Mouse (Mus musculus) CH12.LX (cell line): ENCODE measurements around the gene Utp18. TPM values are rescaled to one million over a fixed set of nuclear protein-coding genes. Genes with fewer than 3 reads are reported as not detected.
"Not testable (repeated sequence)": the region's sequence is repeated elsewhere in the genome, so short reads cannot be mapped to it uniquely, and the experiment has no call there.

Experiments used
- DNase-seq: peaks from one replicate; pipeline ENCODE4 v3.0.0-alpha.2; 2013; ENCODE audit errors: extremely low read depth
- H3K27ac ChIP-seq: 2 replicates; pipeline ENCODE4 v1.5.1; 2012; ENCODE audit warnings: low read depth, mild to moderate bottlenecking, control low read depth, moderate library complexity; ENCODE audit not compliant: insufficient read depth
- H3K27me3 ChIP-seq: replicated peaks from 2 replicates; pipeline ENCODE3; 2012; ENCODE audit warnings: inconsistent platforms
- H3K36me3 ChIP-seq, 2 experiments: replicated peaks in 1 of 2; 2 replicates each; pipeline versions ENCODE3 to v1.6.1; 2012; ENCODE audit warnings: inconsistent platforms in 1 of 2, low read length in 1 of 2, mild to moderate bottlenecking in 1 of 2, mixed read lengths in 1 of 2, moderate library complexity in 1 of 2; ENCODE audit not compliant: control insufficient read depth in 1 of 2, insufficient read depth in 1 of 2
- H3K4me1 ChIP-seq, 2 experiments: 2 replicates each; pipeline ENCODE4 v1.6.1; 2012; ENCODE audit warnings: inconsistent platforms in 1 of 2, moderate library complexity in 1 of 2; ENCODE audit not compliant: insufficient read depth in 2 of 2, control insufficient read depth in 1 of 2
- H3K4me2 ChIP-seq: 2 replicates; pipeline ENCODE4 v1.6.1; 2012; ENCODE audit warnings: low read depth, mild to moderate bottlenecking, control low read depth; ENCODE audit not compliant: poor library complexity, insufficient read depth, severe bottlenecking
- H3K4me3 ChIP-seq, 3 experiments: fragments of 150-350 bp in 1 of 3; sonication (generic) in 1 of 3; replicated peaks in 1 of 3; 2 replicates each; pipeline versions ENCODE3 to v1.5.1; 2011 to 2012; ENCODE audit warnings: low read depth in 2 of 3, low read length in 2 of 3, mild to moderate bottlenecking in 2 of 3, moderate library complexity in 2 of 3, control low read depth in 1 of 3, improper control_type of control experiment in 1 of 3, inconsistent platforms in 1 of 3, mixed read lengths in 1 of 3; ENCODE audit not compliant: poor library complexity in 1 of 3
- H3K79me2 ChIP-seq: replicated peaks from 2 replicates; pipeline ENCODE4 v1.6.1; 2012; ENCODE audit warnings: mild to moderate bottlenecking, moderate library complexity; ENCODE audit not compliant: control insufficient read depth, poor library complexity, insufficient read depth, severe bottlenecking; ENCODE audit errors: extremely low read depth
- H3K9ac ChIP-seq: 2 replicates; pipeline ENCODE4 v1.6.1; 2012; ENCODE audit warnings: low read depth, mild to moderate bottlenecking, control low read depth, moderate library complexity; ENCODE audit not compliant: insufficient read depth
- H3K9me3 ChIP-seq: replicated peaks from 2 replicates; pipeline ENCODE3; 2012; ENCODE audit warnings: low read length, inconsistent platforms, mixed read lengths
- CHD1 ChIP-seq: IDR thresholded peaks from 2 replicates; pipeline ENCODE4 v1.6.1; 2012; ENCODE audit warnings: low read depth, low read length, improper control_type of control experiment, inconsistent platforms
- CHD2 ChIP-seq: IDR thresholded peaks from 2 replicates; pipeline ENCODE4 v1.6.1; 2011; ENCODE audit warnings: low read length, improper control_type of control experiment
- CTCF ChIP-seq, 2 experiments: IDR thresholded peaks in 1 of 2; conservative IDR thresholded peaks in 1 of 2; 2 replicates each; pipeline ENCODE4 v1.5.1; 2011 to 2012; ENCODE audit warnings: low read depth in 2 of 2, low read length in 2 of 2, improper control_type of control experiment in 1 of 2, inconsistent platforms in 1 of 2, mild to moderate bottlenecking in 1 of 2, moderate library complexity in 1 of 2
- E2F4 ChIP-seq: IDR thresholded peaks from 2 replicates; pipeline ENCODE4 v1.6.1; 2011; ENCODE audit warnings: low read depth, low read length, improper control_type of control experiment; ENCODE audit not compliant: insufficient replicate concordance
- ELF1 ChIP-seq: IDR thresholded peaks from 2 replicates; pipeline ENCODE4 v1.6.1; 2014; ENCODE audit warnings: low read depth, mild to moderate bottlenecking, inconsistent platforms, low read length, improper control_type of control experiment
- EP300 ChIP-seq: IDR thresholded peaks from 2 replicates; pipeline ENCODE4 v1.6.1; 2011; ENCODE audit warnings: low read length, improper control_type of control experiment
- ETS1 ChIP-seq: conservative IDR thresholded peaks from 2 replicates; pipeline ENCODE4 v1.6.1; 2012; ENCODE audit warnings: low read depth, mild to moderate bottlenecking, inconsistent platforms, low read length, improper control_type of control experiment, moderate library complexity
- GABPA ChIP-seq: IDR thresholded peaks from 2 replicates; pipeline ENCODE4 v1.6.1; 2012; ENCODE audit warnings: low read depth, low read length, improper control_type of control experiment, inconsistent platforms; ENCODE audit not compliant: insufficient replicate concordance
- HCFC1 ChIP-seq: IDR thresholded peaks from 2 replicates; pipeline ENCODE4 v1.6.1; 2012; ENCODE audit warnings: low read depth, mild to moderate bottlenecking, inconsistent platforms, low read length, improper control_type of control experiment
- JUN ChIP-seq: IDR thresholded peaks from 2 replicates; pipeline ENCODE4 v1.6.1; 2011; ENCODE audit warnings: low read depth, mild to moderate bottlenecking, low read length, improper control_type of control experiment, moderate library complexity; ENCODE audit not compliant: insufficient read depth
- JUND ChIP-seq: conservative IDR thresholded peaks from 2 replicates; pipeline ENCODE4 v1.6.1; 2011; ENCODE audit warnings: low read depth, low read length, improper control_type of control experiment
- MAFK ChIP-seq: IDR thresholded peaks from 2 replicates; pipeline ENCODE4 v1.6.1; 2011; ENCODE audit warnings: low read length, improper control_type of control experiment; ENCODE audit not compliant: insufficient replicate concordance
- MAX ChIP-seq: IDR thresholded peaks from 2 replicates; pipeline ENCODE4 v1.6.1; 2011; ENCODE audit warnings: low read length, improper control_type of control experiment
- MAZ ChIP-seq: IDR thresholded peaks from 2 replicates; pipeline ENCODE4 v1.6.1; 2012; ENCODE audit warnings: low read depth, mild to moderate bottlenecking, inconsistent platforms, low read length, improper control_type of control experiment, moderate library complexity
- MXI1 ChIP-seq: IDR thresholded peaks from 2 replicates; pipeline ENCODE4 v1.6.1; 2011; ENCODE audit warnings: mild to moderate bottlenecking, low read depth, low read length, improper control_type of control experiment
- NELFE ChIP-seq: IDR thresholded peaks from 2 replicates; pipeline ENCODE4 v1.6.1; 2011; ENCODE audit warnings: low read depth, low read length, improper control_type of control experiment
- PAX5 ChIP-seq: IDR thresholded peaks from 2 replicates; pipeline ENCODE4 v1.6.1; 2012; ENCODE audit warnings: low read length, inconsistent platforms, mixed read lengths
- POLR2A ChIP-seq: IDR thresholded peaks from 2 replicates; pipeline ENCODE4 v1.6.1; 2011; ENCODE audit warnings: low read depth, mild to moderate bottlenecking, improper control_type of control experiment, low read length
- RAD21 ChIP-seq: IDR thresholded peaks from 2 replicates; pipeline ENCODE4 v1.6.1; 2011; ENCODE audit warnings: low read depth, mild to moderate bottlenecking, low read length, improper control_type of control experiment, moderate library complexity
- SIN3A ChIP-seq: IDR thresholded peaks from 2 replicates; pipeline ENCODE4 v1.6.1; 2012; ENCODE audit warnings: low read length, improper control_type of control experiment, inconsistent platforms
- SMC3 ChIP-seq: IDR thresholded peaks from 2 replicates; pipeline ENCODE4 v1.6.1; 2011; ENCODE audit warnings: low read depth, low read length, improper control_type of control experiment
- TBP ChIP-seq: conservative IDR thresholded peaks from 2 replicates; pipeline ENCODE4 v1.6.1; 2011; ENCODE audit warnings: low read depth, low read length, improper control_type of control experiment
- TCF12 ChIP-seq: IDR thresholded peaks from 2 replicates; pipeline ENCODE4 v1.6.1; 2014; ENCODE audit warnings: low read depth, mild to moderate bottlenecking, inconsistent platforms, low read length, improper control_type of control experiment
- USF2 ChIP-seq: conservative IDR thresholded peaks from 2 replicates; pipeline ENCODE4 v1.6.1; 2011; ENCODE audit warnings: low read depth, low read length, improper control_type of control experiment
- ZC3H11A ChIP-seq: IDR thresholded peaks from 2 replicates; pipeline ENCODE4 v1.6.1; 2012; ENCODE audit warnings: low read depth, mild to moderate bottlenecking, inconsistent platforms, low read length, improper control_type of control experiment
- ZNF384 ChIP-seq: IDR thresholded peaks from 2 replicates; pipeline ENCODE4 v1.6.1; 2012; ENCODE audit warnings: low read depth, low read length, improper control_type of control experiment, inconsistent platforms
- dilution Hi-C: fragments of 300-500 bp; cut with MboI; formaldehyde crosslinking; loops from 2 replicates; pipeline ENCODE4 v1.14.3; 2020; ENCODE audit warnings: low sequenced_read_pairs; ENCODE audit not compliant: extremely low pct_unique_long_range_greater_than_20kb, extremely low pct_ligation_motif_present
- in situ Hi-C: fragments of 300-500 bp; cut with MboI; formaldehyde crosslinking; loops from 3 replicates; pipeline ENCODE4 v1.14.3; 2019; ENCODE audit warnings: low sequenced_read_pairs, low pct_ligation_motif_present, low pct_unique_long_range_greater_than_20kb, mixed read lengths
- polyA plus RNA-seq: library from polyadenylated mRNA; unstranded; fragments of >175 nt; gene quantifications from 2 replicates; pipeline ENCODE4 v1.2.1, GENCODE M21; 2012; ENCODE audit warnings: low read depth; ENCODE audit not compliant: insufficient read length
- total RNA-seq, 2 experiments: library from RNA; depleted of rRNA; stranded (reverse); fragments of 300-350 nt in 1 of 2; fragments of >200 nt in 1 of 2; gene quantifications; 2 replicates each; pipeline ENCODE4 v1.2.3; 2012 to 2014

Utp18 gene
- total and polyA plus RNA-seq, 3 experiments, result 61.8 to 132 (median 93.9) TPM

GRCm38 (mm10) chr11:93929106-93929505 is 43.5 kb upstream of the Utp18 start:
- DNase-seq, result no peak
- Histone ChIP-seq H3K4me3 (no peak overlapping the region), H3K36me3 (peaks cover 54 to 85% of the 10 kb centered on the region in 2 experiments), H3K27ac (no peak overlapping the region)
- in situ Hi-C loops, result no loop called here
- TF ChIP-seq SMC3, result peak; percentile 6; the same call in 1 of the 2 replicates
- TF ChIP-seq CTCF (conservative IDR thresholded peaks at IDR 0.05 in 1 of 2, IDR thresholded peaks at IDR 0.05 in 1 of 2; ENCODE audit: low read depth in 2 of 2, low read length in 2 of 2), result peak in 1 of 2 experiments; percentile 45; a peak in 2 of 4 replicates
- TF ChIP-seq CHD2, result no peak
- TF ChIP-seq, all 38 proteins: peak for 2
- H3K4me2 ChIP-seq, result no peak overlapping the region
- dilution Hi-C loops, result no loop called here
- no peaks in the 10 kb centered on the region for H3K4me1 ChIP-seq
- no peaks in the 10 kb centered on the region for H3K79me2 ChIP-seq
- H3K9me3 ChIP-seq, result no peaks in the 10 kb centered on the region
- no peaks in the 10 kb centered on the region for H3K27me3 ChIP-seq
- H3K9ac ChIP-seq, result no peak overlapping the region

GRCm38 (mm10) chr11:93915019-93915418 is 29.5 kb upstream of the Utp18 start:
- peaks cover 50 to 90% of the 10 kb centered on the region in 2 experiments for H3K36me3 ChIP-seq
- H3K79me2 ChIP-seq, result not testable (repeated sequence)

GRCm38 (mm10) chr11:93911603-93912002 is 26.0 kb upstream of the Utp18 start:
- H3K4me2 ChIP-seq, result peak overlapping the region; percentile 36; the same call in 1 of the 2 replicates
- no peak overlapping the region for H3K9ac ChIP-seq
- no peaks in the 10 kb centered on the region for H3K9me3 ChIP-seq
- no peak overlapping the region for H3K4me3 ChIP-seq
- H3K4me1 ChIP-seq, result peaks cover 10 to 25% of the 10 kb centered on the region in 2 experiments
- DNase-seq, result peak; percentile 60
- peak overlapping the region; percentile 36 for H3K27ac ChIP-seq
- H3K27me3 ChIP-seq, result no peaks in the 10 kb centered on the region
- in situ Hi-C loops (no loop called here), dilution Hi-C loops (no loop called here)
- peaks cover 54 to 92% of the 10 kb centered on the region in 2 experiments for H3K36me3 ChIP-seq
- H3K79me2 ChIP-seq, result peaks cover 4% of the 10 kb centered on the region
- TF ChIP-seq HCFC1, result no peak
- TF ChIP-seq CHD1, result peak; percentile 98
- no peak for TF ChIP-seq TBP
- no peak for TF ChIP-seq GABPA
- TF ChIP-seq JUND, result 0 out of 2 replicates have a peak, but pooled peaks have one; percentile 20
- no peak for TF ChIP-seq ZC3H11A
- TF ChIP-seq NELFE, result no peak
- TF ChIP-seq RAD21, result no peak
- TF ChIP-seq SIN3A, result no peak
- no peak for TF ChIP-seq MAZ
- peak; percentile 33; the same call in 1 of the 2 replicates for TF ChIP-seq TCF12
- TF ChIP-seq EP300, result peak; percentile 72
- no peak for TF ChIP-seq CTCF (conservative IDR thresholded peaks at IDR 0.05 in 1 of 2, IDR thresholded peaks at IDR 0.05 in 1 of 2; ENCODE audit: low read depth in 2 of 2, low read length in 2 of 2)
- TF ChIP-seq MAX, result no peak
- peak; percentile 83 for TF ChIP-seq ELF1
- no peak for TF ChIP-seq JUN
- TF ChIP-seq E2F4, result 0 out of 2 replicates have a peak, but pooled peaks have one; percentile 18
- no peak for TF ChIP-seq POLR2A
- no peak for TF ChIP-seq PAX5
- TF ChIP-seq ZNF384, result peak; percentile 31; the same call in 1 of the 2 replicates
- 0 out of 2 replicates have a peak, but pooled peaks have one; percentile 17 for TF ChIP-seq MAFK
- TF ChIP-seq MXI1, result no peak
- TF ChIP-seq SMC3, result no peak
- no peak for TF ChIP-seq USF2
- TF ChIP-seq ETS1, result peak; percentile 55

More at GRCm38 (mm10) chr11:93915019-93915418, 29.5 kb upstream of the Utp18 start:
- H3K4me2 ChIP-seq, H3K27me3 ChIP-seq, dilution Hi-C loops, H3K9ac ChIP-seq, H3K9me3 ChIP-seq, H3K4me3 ChIP-seq, DNase-seq, H3K27ac ChIP-seq, in situ Hi-C loops: not testable (repeated sequence)
- peaks cover 8 to 18% of the 10 kb centered on the region in 2 experiments for H3K4me1 ChIP-seq
